Mouse (Mus musculus): ENCODE results near the gene Nudt5. TPM values are rescaled to one million over a fixed set of nuclear protein-coding genes. Genes with fewer than 3 reads are reported as not detected.

The Nudt5 gene
- polyA plus RNA-seq, 1 experiment from 2014 or later: 36.2 TPM

DNA sequence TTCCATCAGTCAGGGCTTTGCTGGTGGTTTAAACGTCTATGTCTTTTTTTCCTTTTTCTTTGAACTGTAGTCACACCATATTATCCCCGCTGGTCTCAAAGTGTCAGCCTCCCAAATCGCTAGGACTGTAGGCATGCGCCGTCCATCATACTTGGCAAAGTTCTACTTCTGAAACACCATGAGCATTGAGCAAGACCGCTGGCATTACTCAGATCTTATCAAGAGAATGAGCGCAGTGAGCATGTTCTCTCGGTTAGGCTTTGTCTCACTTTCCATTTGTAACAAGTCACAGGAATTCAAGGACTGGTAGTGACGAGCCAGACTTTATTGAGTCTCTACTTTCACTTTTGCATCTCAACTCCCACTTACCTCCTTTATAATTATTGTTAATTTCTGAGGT lies 6.3 kb downstream of the Nudt5 start:
- Histone ChIP-seq H3K4me3 (ENCODE audit: low read depth, low read length) (no peak overlapping the region), H3K27ac (ENCODE audit: low read depth, low read length) (no peak overlapping the region), H3K9ac (ENCODE audit: low read length) (no peak overlapping the region), H3K9me3 (replicated peaks; ENCODE audit: control insufficient read depth, low read length) (no peaks in the 10 kb centered on the region), H3K27me3 (replicated peaks; ENCODE audit: control insufficient read depth, insufficient read depth, low read length) (no peaks in the 10 kb centered on the region), H3K4me2 (ENCODE audit: low read length) (no peak overlapping the region), H3K36me3 (ENCODE audit: control insufficient read depth, insufficient read depth, low read length) (peaks cover 6% of the 10 kb centered on the region), H3K4me1 (ENCODE audit: control insufficient read depth, insufficient read depth, low read length) (peaks cover 4% of the 10 kb centered on the region)
- DNase-seq (ENCODE audit: low spot score) (no peak), ATAC-seq (no peak)
- 94% methylated on average over 9 of the region's 9 CpGs for WGBS

DNA sequence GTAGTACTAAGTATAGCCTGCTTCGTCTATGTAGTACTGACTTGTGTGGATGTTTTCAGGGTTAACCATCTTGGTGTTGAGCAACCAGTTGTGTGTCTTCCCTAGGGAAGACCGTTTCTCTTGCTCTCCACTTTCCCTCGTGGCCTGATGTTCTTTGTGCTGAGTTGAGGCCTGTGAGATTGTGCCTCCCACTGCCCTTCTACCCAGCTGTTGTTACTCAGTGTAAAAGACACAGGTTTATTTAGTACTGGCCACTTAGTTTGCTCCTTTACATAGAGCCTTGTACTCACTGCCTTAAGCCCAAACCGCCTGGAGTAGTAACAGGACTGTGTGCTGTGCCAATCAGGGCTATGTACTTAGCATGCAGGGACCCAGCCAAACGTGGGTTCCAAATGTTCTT lies 7.0 kb downstream of the Nudt5 start:
- H3K27me3 ChIP-seq (replicated peaks; ENCODE audit: control insufficient read depth, insufficient read depth, low read length): no peaks in the 10 kb centered on the region
- no peak overlapping the region for H3K4me3 ChIP-seq (ENCODE audit: low read depth, low read length)
- peaks cover 6% of the 10 kb centered on the region for H3K36me3 ChIP-seq (ENCODE audit: control insufficient read depth, insufficient read depth, low read length)
- no peak overlapping the region for H3K9ac ChIP-seq (ENCODE audit: low read length)
- H3K27ac ChIP-seq (ENCODE audit: low read depth, low read length): no peak overlapping the region
- no peaks in the 10 kb centered on the region for H3K9me3 ChIP-seq (replicated peaks; ENCODE audit: control insufficient read depth, low read length)
- H3K4me2 ChIP-seq (ENCODE audit: low read length): no peak overlapping the region
- DNase-seq (ENCODE audit: low spot score) (no peak), ATAC-seq (no peak)
- no peaks in the 10 kb centered on the region for H3K4me1 ChIP-seq (ENCODE audit: control insufficient read depth, insufficient read depth, low read length)
- 88% methylated on average over 5 of the region's 5 CpGs for WGBS

DNA sequence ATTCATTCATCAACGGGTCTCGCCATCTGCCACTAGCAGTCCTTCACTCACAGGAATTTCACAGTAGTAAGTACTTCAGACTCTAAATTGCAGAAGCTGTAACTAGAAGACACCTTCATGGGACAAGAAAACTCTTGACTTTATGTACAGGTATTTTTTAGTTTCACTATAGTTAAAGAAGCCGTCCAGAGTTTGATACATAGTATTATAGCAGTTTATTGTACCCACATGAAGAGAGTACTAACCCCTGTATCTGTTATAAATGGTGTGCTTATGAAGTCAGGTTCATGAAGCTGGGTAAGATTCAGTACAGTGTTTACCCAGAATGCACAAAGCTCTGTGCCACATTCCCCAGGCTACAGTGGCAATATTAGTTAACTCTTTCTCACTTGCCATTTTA lies 18.0 kb downstream of the Nudt5 start, which contains the start of gene Gm13199:
Gene Gm13199, minus strand, starts transcription at position 101 of the 400 bp plus-strand sequence.
- DNase-seq (ENCODE audit: low spot score) (no peak), ATAC-seq (no peak)
- no peak within 1 kb of the TSS for H3K27ac ChIP-seq (ENCODE audit: low read depth, low read length)
- H3K4me1 ChIP-seq (ENCODE audit: control insufficient read depth, insufficient read depth, low read length): no peaks in the 10 kb centered on the region
- peaks cover 70% of the 10 kb centered on the region for H3K36me3 ChIP-seq (ENCODE audit: control insufficient read depth, insufficient read depth, low read length)
- no peak within 1 kb of the TSS for H3K4me3 ChIP-seq (ENCODE audit: low read depth, low read length)
- H3K27me3 ChIP-seq (replicated peaks; ENCODE audit: control insufficient read depth, insufficient read depth, low read length): no peaks in the 10 kb centered on the region
- H3K9me3 ChIP-seq (replicated peaks; ENCODE audit: control insufficient read depth, low read length): no peaks in the 10 kb centered on the region
- 88% methylated on average over 3 of the region's 3 CpGs for WGBS
- H3K9ac ChIP-seq (ENCODE audit: low read length): no peak within 1 kb of the TSS
- H3K4me2 ChIP-seq (ENCODE audit: low read length): no peak within 1 kb of the TSS

GRCm38 (mm10) chr2:5867681-5868080 lies 22.9 kb downstream of the Nudt5 start:
- no peak overlapping the region for H3K9ac ChIP-seq (ENCODE audit: low read length)
- no peaks in the 10 kb centered on the region for H3K27me3 ChIP-seq (replicated peaks; ENCODE audit: control insufficient read depth, insufficient read depth, low read length)
- no peak overlapping the region for H3K4me3 ChIP-seq (ENCODE audit: low read depth, low read length)
- peaks cover 67% of the 10 kb centered on the region for H3K36me3 ChIP-seq (ENCODE audit: control insufficient read depth, insufficient read depth, low read length)
- no peaks in the 10 kb centered on the region for H3K4me1 ChIP-seq (ENCODE audit: control insufficient read depth, insufficient read depth, low read length)
- WGBS: 89% methylated on average over 2 of the region's 2 CpGs
- no peak for DNase-seq (ENCODE audit: low spot score)
- no peaks in the 10 kb centered on the region for H3K9me3 ChIP-seq (replicated peaks; ENCODE audit: control insufficient read depth, low read length)
- no peak overlapping the region for H3K4me2 ChIP-seq (ENCODE audit: low read length)
- ATAC-seq: no peak
- H3K27ac ChIP-seq (ENCODE audit: low read depth, low read length): no peak overlapping the region

DNA sequence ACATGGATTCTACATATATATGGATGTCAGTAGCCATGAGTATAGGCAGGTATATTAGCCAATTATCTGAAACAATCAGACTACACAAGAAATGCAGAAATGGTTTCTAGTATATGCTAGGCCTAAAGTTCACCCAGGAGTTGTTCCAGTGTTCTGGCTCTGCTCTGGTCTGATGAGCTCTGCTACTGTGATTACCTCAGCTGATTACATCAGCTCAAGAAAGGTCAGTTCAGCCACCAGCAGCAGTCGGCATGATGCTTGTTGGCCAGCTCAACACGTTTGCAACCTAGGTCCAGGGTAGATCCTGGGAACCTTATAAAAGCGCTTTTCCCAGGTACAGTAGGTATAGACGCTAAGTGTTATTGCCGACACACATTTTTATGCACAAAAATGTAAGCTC lies 24.9 kb downstream of the Nudt5 start:
- no peak overlapping the region for H3K4me3 ChIP-seq (ENCODE audit: low read depth, low read length)
- ATAC-seq (no peak), DNase-seq (ENCODE audit: low spot score) (no peak)
- 94% methylated on average over 5 of the region's 5 CpGs for WGBS
- no peaks in the 10 kb centered on the region for H3K27me3 ChIP-seq (replicated peaks; ENCODE audit: control insufficient read depth, insufficient read depth, low read length)
- H3K9me3 ChIP-seq (replicated peaks; ENCODE audit: control insufficient read depth, low read length): no peaks in the 10 kb centered on the region
- no peak overlapping the region for H3K27ac ChIP-seq (ENCODE audit: low read depth, low read length)
- H3K4me1 ChIP-seq (ENCODE audit: control insufficient read depth, insufficient read depth, low read length): no peaks in the 10 kb centered on the region
- peaks cover 64% of the 10 kb centered on the region for H3K36me3 ChIP-seq (ENCODE audit: control insufficient read depth, insufficient read depth, low read length)
- no peak overlapping the region for H3K4me2 ChIP-seq (ENCODE audit: low read length)
- no peak overlapping the region for H3K9ac ChIP-seq (ENCODE audit: low read length)

DNA sequence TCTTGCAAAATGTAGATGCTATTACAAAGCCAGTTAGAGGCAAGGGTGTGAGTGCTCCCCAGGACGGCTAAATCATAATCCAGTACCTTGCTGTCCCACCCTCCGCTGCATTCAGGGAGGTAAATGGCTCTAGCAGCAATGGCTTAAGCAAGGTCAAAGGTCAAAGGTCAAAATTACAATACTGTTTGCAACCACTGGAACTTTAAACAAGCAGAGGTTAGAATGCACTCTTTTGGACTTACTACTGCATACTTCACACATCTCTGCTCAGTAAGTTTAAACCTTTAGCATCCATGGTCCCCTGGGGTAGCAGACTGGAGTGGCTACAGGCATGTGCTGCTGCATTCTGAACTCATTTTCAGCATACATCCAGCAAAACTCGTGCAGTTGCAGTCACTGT lies 32.6 kb downstream of the Nudt5 start:
- H3K9me3 ChIP-seq (replicated peaks; ENCODE audit: control insufficient read depth, low read length): no peaks in the 10 kb centered on the region
- 80% methylated on average over 3 of the region's 3 CpGs for WGBS
- no peak for ATAC-seq
- no peaks in the 10 kb centered on the region for H3K27me3 ChIP-seq (replicated peaks; ENCODE audit: control insufficient read depth, insufficient read depth, low read length)
- peaks cover 77% of the 10 kb centered on the region for H3K36me3 ChIP-seq (ENCODE audit: control insufficient read depth, insufficient read depth, low read length)
- DNase-seq (ENCODE audit: low spot score): no peak
- H3K27ac ChIP-seq (ENCODE audit: low read depth, low read length): no peak overlapping the region
- no peak overlapping the region for H3K4me3 ChIP-seq (ENCODE audit: low read depth, low read length)
- H3K4me1 ChIP-seq (ENCODE audit: control insufficient read depth, insufficient read depth, low read length): no peaks in the 10 kb centered on the region
- no peak overlapping the region for H3K9ac ChIP-seq (ENCODE audit: low read length)
- no peak overlapping the region for H3K4me2 ChIP-seq (ENCODE audit: low read length)

GRCm38 (mm10) chr2:5888865-5889264 lies 44.0 kb downstream of the Nudt5 start:
- H3K4me2 ChIP-seq (ENCODE audit: low read length): no peak overlapping the region
- 94% methylated on average over 5 of the region's 5 CpGs for WGBS
- H3K27me3 ChIP-seq (replicated peaks; ENCODE audit: control insufficient read depth, insufficient read depth, low read length): no peaks in the 10 kb centered on the region
- no peak for DNase-seq (ENCODE audit: low spot score)
- H3K27ac ChIP-seq (ENCODE audit: low read depth, low read length): no peak overlapping the region
- no peaks in the 10 kb centered on the region for H3K9me3 ChIP-seq (replicated peaks; ENCODE audit: control insufficient read depth, low read length)
- no peak overlapping the region for H3K9ac ChIP-seq (ENCODE audit: low read length)
- H3K4me3 ChIP-seq (ENCODE audit: low read depth, low read length): no peak overlapping the region
- ATAC-seq: no peak
- H3K4me1 ChIP-seq (ENCODE audit: control insufficient read depth, insufficient read depth, low read length): 0 out of 2 replicates have a peak, but pooled peaks cover 4% of the 10 kb centered on the region
- H3K36me3 ChIP-seq (ENCODE audit: control insufficient read depth, insufficient read depth, low read length): peaks cover 64% of the 10 kb centered on the region

DNA sequence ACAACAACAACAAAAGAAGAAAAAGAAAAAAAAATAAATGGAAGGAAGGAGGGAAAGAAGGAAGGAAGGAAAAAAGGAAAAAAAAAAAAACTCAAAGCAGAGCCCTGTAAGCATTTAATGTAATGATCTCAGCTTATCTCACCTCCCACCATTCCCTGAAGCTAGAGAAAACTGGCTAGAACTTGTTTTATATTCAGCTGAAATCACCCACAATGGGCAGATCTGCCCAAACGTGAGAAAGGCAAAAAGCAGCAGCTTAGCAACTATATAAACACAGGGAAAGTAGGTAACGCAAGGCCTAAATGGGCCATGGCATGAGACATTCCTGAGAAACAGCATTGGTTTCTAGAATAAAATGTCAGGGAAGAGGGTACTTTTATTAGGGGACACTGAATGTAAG lies 44.6 kb downstream of the Nudt5 start:
- H3K4me1 ChIP-seq (ENCODE audit: control insufficient read depth, insufficient read depth, low read length): peaks cover 8% of the 10 kb centered on the region; the same call in 1 of the 2 replicates
- no peak overlapping the region for H3K4me3 ChIP-seq (ENCODE audit: low read depth, low read length)
- no peaks in the 10 kb centered on the region for H3K27me3 ChIP-seq (replicated peaks; ENCODE audit: control insufficient read depth, insufficient read depth, low read length)
- peaks cover 62% of the 10 kb centered on the region for H3K36me3 ChIP-seq (ENCODE audit: control insufficient read depth, insufficient read depth, low read length)
- ATAC-seq: no peak
- H3K4me2 ChIP-seq (ENCODE audit: low read length): no peak overlapping the region
- H3K9ac ChIP-seq (ENCODE audit: low read length): no peak overlapping the region
- no peak overlapping the region for H3K27ac ChIP-seq (ENCODE audit: low read depth, low read length)
- 74% methylated on average over 2 of the region's 2 CpGs for WGBS
- DNase-seq (ENCODE audit: low spot score): no peak
- H3K9me3 ChIP-seq (replicated peaks; ENCODE audit: control insufficient read depth, low read length): no peaks in the 10 kb centered on the region

DNA sequence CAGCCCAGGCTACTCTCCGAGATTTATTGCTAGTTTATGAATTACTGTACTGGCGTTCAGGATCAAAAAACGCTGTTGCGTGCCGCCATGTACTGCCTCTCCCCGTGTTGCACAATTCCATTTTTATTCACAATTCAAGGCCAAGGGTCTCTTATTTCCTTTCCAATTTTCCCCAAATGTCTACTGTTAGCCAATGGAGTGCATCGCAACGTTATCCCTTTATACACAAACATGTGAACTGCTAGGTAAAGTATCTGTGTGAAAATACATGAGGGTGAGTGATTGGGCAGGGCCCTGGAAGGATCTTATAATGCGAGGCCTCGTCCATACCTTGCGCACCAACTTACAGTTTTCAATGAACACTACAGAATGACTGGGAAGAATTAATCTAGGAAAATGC lies 49.5 kb downstream of the Nudt5 start:
- H3K4me1 ChIP-seq (ENCODE audit: control insufficient read depth, insufficient read depth, low read length): peaks cover 9% of the 10 kb centered on the region; the same call in 1 of the 2 replicates
- 44% methylated on average over 11 of the region's 11 CpGs for WGBS
- H3K9me3 ChIP-seq (replicated peaks; ENCODE audit: control insufficient read depth, low read length): no peaks in the 10 kb centered on the region
- ATAC-seq (no peak), DNase-seq (ENCODE audit: low spot score) (peak; percentile 9)
- peak overlapping the region; percentile 89 for H3K4me3 ChIP-seq (ENCODE audit: low read depth, low read length)
- no peaks in the 10 kb centered on the region for H3K27me3 ChIP-seq (replicated peaks; ENCODE audit: control insufficient read depth, insufficient read depth, low read length)
- H3K27ac ChIP-seq (ENCODE audit: low read depth, low read length): no peak overlapping the region
- H3K36me3 ChIP-seq (ENCODE audit: control insufficient read depth, insufficient read depth, low read length): peaks cover 20% of the 10 kb centered on the region
- peak overlapping the region; percentile 53 for H3K4me2 ChIP-seq (ENCODE audit: low read length)
- peak overlapping the region; percentile 92 for H3K9ac ChIP-seq (ENCODE audit: low read length)
